Mouse (Mus musculus) thymus, adult 2 months (tissue): ENCODE measurements around the gene Ifit3b.

ENCODE experiments used
- CTCF ChIP-seq: fragments of 200-500 bp; IDR thresholded peaks from 2 replicates; pipeline ENCODE4 v1.5.1; 2012; ENCODE audit warnings: mild to moderate bottlenecking, control low read depth, low read length, moderate library complexity, borderline replicate concordance; ENCODE audit not compliant: control insufficient read depth, poor library complexity, insufficient read depth; ENCODE audit errors: extremely low read depth
- POLR2A ChIP-seq: fragments of 200-500 bp; IDR thresholded peaks from 2 replicates; pipeline ENCODE4 v1.6.1; 2012; ENCODE audit warnings: mild to moderate bottlenecking, low read length, control low read depth, moderate library complexity; ENCODE audit not compliant: control insufficient read depth, poor library complexity, insufficient read depth; ENCODE audit errors: extremely low read depth

GRCm38 (mm10) chr19:34662067-34662507, 54.3 kb downstream of the Ifit3b start:
- no peak for TF ChIP-seq CTCF
- no peak for TF ChIP-seq POLR2A
